Mouse (Mus musculus) hindbrain, embryonic 12.5 days (tissue): ENCODE data around the gene Rbm17. TPM values are rescaled to one million over a fixed set of nuclear protein-coding genes. Genes with fewer than 3 reads are reported as not detected.
"Not testable (repeated sequence)": the region's sequence is repeated elsewhere in the genome, so short reads cannot be mapped to it uniquely, and the experiment has no call there.

ENCODE experiments used
- ATAC-seq: fragments of 200-750 bp; cut with Nextera tagmentation; 2 replicates; pipeline ENCODE4 v1.8.0; 2017; ENCODE audit warnings: moderate TSS enrichment; ENCODE audit not compliant: low FRiP score
- H3K27ac ChIP-seq: fragments of 300-500 bp; sonication (generic); 2 replicates; pipeline ENCODE4 v1.5.1; 2016; ENCODE audit warnings: mild to moderate bottlenecking
- H3K27me3 ChIP-seq: fragments of 300-500 bp; sonication (generic); 2 replicates; pipeline ENCODE4 v1.6.1; 2016; ENCODE audit warnings: mild to moderate bottlenecking
- H3K36me3 ChIP-seq: fragments of 300-500 bp; sonication (generic); 2 replicates; pipeline ENCODE4 v1.6.1; 2016; ENCODE audit warnings: mild to moderate bottlenecking
- H3K4me1 ChIP-seq: fragments of 300-500 bp; sonication (generic); 2 replicates; pipeline ENCODE4 v1.6.1; 2016
- H3K4me2 ChIP-seq: fragments of 300-500 bp; sonication (generic); replicated peaks from 2 replicates; pipeline ENCODE4 v1.6.1; 2016; ENCODE audit warnings: mild to moderate bottlenecking
- H3K4me3 ChIP-seq: fragments of 300-500 bp; sonication (generic); 2 replicates; pipeline ENCODE4 v1.5.1; 2016; ENCODE audit warnings: mild to moderate bottlenecking
- H3K9ac ChIP-seq: fragments of 300-500 bp; sonication (generic); 2 replicates; pipeline ENCODE4 v1.6.1; 2016; ENCODE audit warnings: mild to moderate bottlenecking, moderate library complexity
- H3K9me3 ChIP-seq: fragments of 300-500 bp; sonication (generic); replicated peaks from 2 replicates; pipeline ENCODE4 v1.6.1; 2016; ENCODE audit warnings: mild to moderate bottlenecking
- WGBS: fragments of 180-500 bp; shearing (Covaris S2); methylation state at CpG from one replicate; pipeline ENCODE4 v1.1.7; 2016; 5-methylcytosine and 5-hydroxymethylcytosine counted together
- polyA plus RNA-seq: library from polyadenylated mRNA; unstranded; fragments of >200 nt; fragmentation: Nextera tagmentation; extraction: Ambion mirVana; gene quantifications from 2 replicates; pipeline ENCODE4 v1.2.1, GENCODE M21; 2016

The Rbm17 gene
- polyA plus RNA-seq, 1 experiment from 2014 or later, result 162 TPM

DNA sequence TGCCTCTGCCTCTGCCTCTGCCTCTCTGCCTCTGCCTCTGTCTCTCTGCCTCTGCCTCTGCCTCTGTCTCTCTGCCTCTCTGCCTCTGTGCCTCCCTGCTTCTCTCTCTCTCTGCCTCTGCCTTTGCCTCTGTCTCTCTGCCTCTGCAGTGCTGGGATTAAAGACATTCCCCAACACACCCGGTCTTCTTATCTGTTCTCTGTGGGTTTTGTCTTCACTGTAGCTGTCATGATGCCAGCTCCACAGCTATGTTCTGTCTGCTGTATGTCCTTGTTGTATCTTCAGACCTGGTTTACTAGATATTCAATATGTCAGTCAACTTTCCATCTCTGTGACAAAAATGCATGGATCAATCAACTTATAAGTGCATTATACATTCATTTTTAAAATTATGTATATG is 62.4 kb downstream of the Rbm17 start:
- not testable (repeated sequence) for H3K27ac ChIP-seq, H3K9me3 ChIP-seq, H3K4me2 ChIP-seq, H3K36me3 ChIP-seq, H3K9ac ChIP-seq, H3K27me3 ChIP-seq, H3K4me1 ChIP-seq, ATAC-seq, H3K4me3 ChIP-seq
- WGBS, result 67% methylated on average over 1 of the region's 1 CpGs

DNA sequence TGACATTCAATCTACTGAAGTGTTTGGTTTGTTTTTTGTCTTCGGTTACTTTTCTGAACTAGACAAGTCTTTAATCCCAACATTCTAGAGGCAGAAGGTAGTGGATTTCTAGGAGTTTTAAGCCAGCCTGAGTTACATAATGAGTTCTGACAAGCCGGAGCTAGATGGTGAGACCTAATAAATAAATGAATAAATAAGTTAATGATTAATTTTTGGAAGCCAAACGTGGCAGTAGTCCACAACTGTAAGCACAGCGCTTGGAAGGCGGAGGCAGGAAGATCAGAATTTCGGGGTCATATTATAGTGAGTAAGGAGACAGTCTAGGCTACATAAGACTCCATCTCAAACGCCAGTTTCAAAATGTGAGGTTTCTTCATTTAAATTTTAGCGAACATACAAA is 68.0 kb downstream of the Rbm17 start:
- no peak overlapping the region for H3K9ac ChIP-seq
- 0 out of 2 replicates have a peak, but pooled peaks have one; percentile 1 for ATAC-seq
- WGBS, result 70% methylated on average over 8 of the region's 8 CpGs

More for the DNA sequence above, 68.0 kb downstream of the Rbm17 start:
- peaks cover 2% of the 10 kb centered on the region; the same call in 1 of the 2 replicates for H3K27me3 ChIP-seq
- peak overlapping the region; percentile 42 for H3K4me3 ChIP-seq
- no peaks in the 10 kb centered on the region for H3K9me3 ChIP-seq
- no peak overlapping the region for H3K27ac ChIP-seq
- H3K4me2 ChIP-seq, result peak overlapping the region; percentile 82
- no peaks in the 10 kb centered on the region for H3K36me3 ChIP-seq
- 0 out of 2 replicates have a peak, but pooled peaks cover 3% of the 10 kb centered on the region for H3K4me1 ChIP-seq

Other genes with a start within 250 kb of the Rbm17 start
- 19.5 and 20.4 TPM in 2 replicates for gene Pfkfb3, start 50.1 kb downstream of the Rbm17 start, polyA plus RNA-seq
- not detected in 2 replicates for gene Gm17490, start 22.1 kb upstream of the Rbm17 start, polyA plus RNA-seq
- not detected in 2 replicates for gene Il2ra, start 38.7 kb upstream of the Rbm17 start, polyA plus RNA-seq
- gene Il15ra, start 101.1 kb upstream of the Rbm17 start, polyA plus RNA-seq, result 0.68 and 0.74 TPM in 2 replicates
- 163 and 166 TPM in 2 replicates for gene Fbh1, start 173.4 kb upstream of the Rbm17 start, polyA plus RNA-seq
- 60.6 and 62.8 TPM in 2 replicates for gene Ankrd16, start 173.7 kb upstream of the Rbm17 start, polyA plus RNA-seq